Mouse (Mus musculus) G1E (cell line): ENCODE measurements around the gene Lama2. TPM values are rescaled to one million over a fixed set of nuclear protein-coding genes. Genes with fewer than 3 reads are reported as not detected.

Experiments used
- ATAC-seq: 2 replicates; pipeline ENCODE4 v1.8.0; 2016; ENCODE audit warnings: mild to moderate bottlenecking; ENCODE audit not compliant: insufficient number of reproducible peaks, poor library complexity, low FRiP score, severe bottlenecking; ENCODE audit errors: extremely low read depth
- DNase-seq: peaks from one replicate; pipeline ENCODE4 v3.0.0; 2012; ENCODE audit warnings: low spot score
- H3K27me3 ChIP-seq: 2 replicates; pipeline ENCODE4 v1.6.1; 2012; ENCODE audit warnings: mild to moderate bottlenecking, low read length, inconsistent platforms; ENCODE audit not compliant: insufficient read depth
- H3K36me3 ChIP-seq: replicated peaks from 2 replicates; pipeline ENCODE3; 2012; ENCODE audit warnings: mild to moderate bottlenecking, inconsistent platforms
- H3K4me1 ChIP-seq: 2 replicates; pipeline ENCODE4 v1.6.1; 2012; ENCODE audit warnings: low read depth, low read length, inconsistent platforms, mixed read lengths; ENCODE audit not compliant: insufficient read depth
- H3K4me3 ChIP-seq: 2 replicates; pipeline ENCODE4 v1.5.1; 2012; ENCODE audit warnings: low read depth, mild to moderate bottlenecking, inconsistent platforms, low read length, moderate library complexity, mixed read lengths
- H3K9me3 ChIP-seq: replicated peaks from 2 replicates; pipeline ENCODE4 v1.6.1; 2012; ENCODE audit warnings: inconsistent platforms
- CTCF ChIP-seq: IDR thresholded peaks from 2 replicates; pipeline ENCODE4 v1.5.1; 2012; ENCODE audit warnings: low read depth, low read length, inconsistent platforms, mixed read lengths
- GATA1 ChIP-seq: IDR thresholded peaks from 2 replicates; pipeline ENCODE4 v1.6.1; 2012; ENCODE audit warnings: borderline replicate concordance, low read length, inconsistent platforms, mixed read lengths
- GATA2 ChIP-seq: IDR thresholded peaks from 2 replicates; pipeline ENCODE4 v1.6.1; 2012; ENCODE audit warnings: low read depth, low read length, inconsistent platforms, borderline replicate concordance
- POLR2AphosphoS5 ChIP-seq: IDR thresholded peaks from 2 replicates; pipeline ENCODE4 v1.6.1; 2012; ENCODE audit warnings: low read depth, low read length, inconsistent platforms; ENCODE audit not compliant: insufficient replicate concordance
- TAL1 ChIP-seq: conservative IDR thresholded peaks from 2 replicates; pipeline ENCODE4 v1.6.1; 2012; ENCODE audit warnings: low read depth, low read length, inconsistent platforms, mixed read lengths
- polyA plus RNA-seq: library from polyadenylated mRNA; stranded (reverse); fragments of >175 nt; gene quantifications from 2 replicates; pipeline ENCODE4 v1.2.3, GENCODE M21; 2012
- total RNA-seq, 2 experiments: library from RNA; stranded (forward) in 1 of 2; stranded (reverse) in 1 of 2; fragments of 200-1000 nt in 1 of 2; fragments of >200 nt in 1 of 2; fragmentation: Nextera tagmentation in 1 of 2; gene quantifications; 2 replicates each; pipeline ENCODE4 v1.2.3; 2014 to 2017

Gene Lama2
- total and polyA plus RNA-seq, 3 experiments = 0.11 TPM; not detected in 2

- no peaks in the 10 kb centered on the region for H3K36me3 ChIP-seq
- no peaks in the 10 kb centered on the region for H3K27me3 ChIP-seq
- no peak for ATAC-seq
- no peak for TF ChIP-seq GATA2
- no peak for TF ChIP-seq POLR2AphosphoS5
- TF ChIP-seq GATA1 = no peak
- no peak for TF ChIP-seq TAL1
- TF ChIP-seq CTCF = no peak
- no peaks in the 10 kb centered on the region for H3K9me3 ChIP-seq
- DNase-seq = no peak
- H3K4me3 ChIP-seq = no peak overlapping the region
- H3K4me1 ChIP-seq = no peaks in the 10 kb centered on the region
Measured at GRCm38 (mm10) chr10:27631002-27631401, 11.4 kb upstream of the Lama2 start.

- Histone ChIP-seq H3K36me3 (no peaks in the 10 kb centered on the region), H3K9me3 (no peaks in the 10 kb centered on the region), H3K27me3 (no peaks in the 10 kb centered on the region), H3K4me3 (no peak overlapping the region), H3K4me1 (no peaks in the 10 kb centered on the region)
- TF ChIP-seq CTCF (no peak), GATA1 (no peak), GATA2 (no peak), TAL1 (no peak), POLR2AphosphoS5 (no peak)
- ATAC-seq = no peak
- no peak for DNase-seq
Measured at GRCm38 (mm10) chr10:27621697-27622449, 2.3 kb upstream of the Lama2 start.

- TF ChIP-seq CTCF (no peak), GATA1 (no peak), TAL1 (no peak), GATA2 (no peak), POLR2AphosphoS5 (no peak)
- no peak for ATAC-seq
Measured at GRCm38 (mm10) chr10:27617522-27618020, 2.0 kb downstream of the Lama2 start.

GRCm38 (mm10) chr10:27616641-27617415 is 2.7 kb downstream of the Lama2 start:
- no peak overlapping the region for H3K4me3 ChIP-seq
- H3K27me3 ChIP-seq = no peaks in the 10 kb centered on the region
- H3K4me1 ChIP-seq = no peaks in the 10 kb centered on the region
- no peaks in the 10 kb centered on the region for H3K36me3 ChIP-seq
- ATAC-seq = no peak
- TF ChIP-seq GATA2 (no peak), CTCF (no peak), GATA1 (no peak), POLR2AphosphoS5 (no peak), TAL1 (no peak)
- no peaks in the 10 kb centered on the region; the same call in 1 of the 2 replicates for H3K9me3 ChIP-seq
- no peak for DNase-seq

More at GRCm38 (mm10) chr10:27617522-27618020, 2.0 kb downstream of the Lama2 start:
- no peaks in the 10 kb centered on the region for H3K27me3 ChIP-seq
- H3K4me1 ChIP-seq = no peaks in the 10 kb centered on the region
- DNase-seq = no peak
- no peaks in the 10 kb centered on the region for H3K36me3 ChIP-seq
- H3K4me3 ChIP-seq = no peak overlapping the region
- no peaks in the 10 kb centered on the region; the same call in 1 of the 2 replicates for H3K9me3 ChIP-seq

- no peak for DNase-seq
- no peak for TF ChIP-seq GATA2
- no peak for TF ChIP-seq CTCF
- TF ChIP-seq TAL1 = no peak
- TF ChIP-seq POLR2AphosphoS5 = no peak
- TF ChIP-seq GATA1 = no peak
- no peaks in the 10 kb centered on the region for H3K9me3 ChIP-seq
Measured at GRCm38 (mm10) chr10:27595675-27596074, 23.9 kb downstream of the Lama2 start.

GRCm38 (mm10) chr10:27533217-27533616 is 86.3 kb downstream of the Lama2 start:
- Histone ChIP-seq H3K9me3 (no peaks in the 10 kb centered on the region), H3K27me3 (no peaks in the 10 kb centered on the region), H3K36me3 (no peaks in the 10 kb centered on the region), H3K4me3 (no peak overlapping the region), H3K4me1 (no peaks in the 10 kb centered on the region)
- no peak for ATAC-seq
- no peak for TF ChIP-seq GATA2
- TF ChIP-seq POLR2AphosphoS5 = no peak
- no peak for DNase-seq

More at GRCm38 (mm10) chr10:27595675-27596074, 23.9 kb downstream of the Lama2 start:
- Histone ChIP-seq H3K36me3 (no peaks in the 10 kb centered on the region), H3K4me3 (no peak overlapping the region), H3K27me3 (no peaks in the 10 kb centered on the region), H3K4me1 (no peaks in the 10 kb centered on the region)
- ATAC-seq = no peak
